Mouse (Mus musculus): ENCODE measurements around the gene Kat2a.

DNA sequence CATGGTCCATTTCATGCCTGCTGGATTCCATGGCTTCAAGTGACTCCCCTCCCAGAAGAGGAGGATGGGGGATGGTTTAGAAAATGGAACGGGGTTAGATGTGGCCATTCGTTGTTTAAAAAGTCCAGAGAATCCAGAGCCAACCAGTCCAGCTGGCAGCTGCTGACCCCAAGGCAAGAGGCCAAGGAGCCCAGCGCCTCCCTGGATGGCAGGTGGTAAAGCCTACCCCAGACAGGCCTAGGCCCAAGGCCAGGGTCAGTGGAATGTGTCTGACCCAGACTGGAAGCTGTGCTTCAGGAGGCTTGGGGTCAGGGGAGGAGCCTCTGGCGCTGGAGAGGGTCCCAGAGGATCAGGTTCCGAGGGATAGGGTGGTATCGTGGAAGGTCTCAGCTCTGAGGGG, 29.1 kb upstream of the Kat2a start:
- TF ChIP-seq POLR2A (IDR thresholded peaks at IDR 0.05; ENCODE audit: borderline replicate concordance, insufficient read depth, low read length) (no peak), CTCF (IDR thresholded peaks at IDR 0.05; ENCODE audit: borderline replicate concordance, insufficient read depth, low read depth, low read length) (no peak)

Measured in cerebellum, adult 2 months (tissue).